Mouse (Mus musculus) activated CD4-positive, CD25-positive, alpha-beta regulatory T cell, adult 9 weeks (primary cell): ENCODE measurements around the gene Stfa1. TPM values are rescaled to one million over a fixed set of nuclear protein-coding genes. Genes with fewer than 3 reads are reported as not detected.

Experiments
- polyA plus RNA-seq: library from polyadenylated mRNA; unstranded; fragments of 100-300 nt; shearing (Covaris generic); gene quantifications from one replicate; pipeline ENCODE4 v1.2.1, GENCODE M21; 2017

Stfa1 gene
- not detected for polyA plus RNA-seq

GRCm38 (mm10) chr16:36276796-36277195 lies at the start of gene Stfa1:
Stfa1 (plus strand) TSS chr16:36276951.

GRCm38 (mm10) chr16:36334232-36334631 lies 57.5 kb downstream of the Stfa1 start, which contains the start of gene BC117090:
BC117090 (minus strand) TSS chr16:36334332.

Other genes starting within 250 kb of the Stfa1 start
- gene Wdr5b, start 235.8 kb upstream of the Stfa1 start, polyA plus RNA-seq, result 5.0 TPM
- 127 TPM for gene Fam162a, start 205.4 kb upstream of the Stfa1 start, polyA plus RNA-seq
- gene Ccdc58, start 205.3 kb upstream of the Stfa1 start, polyA plus RNA-seq, result 43.7 TPM
- gene Csta1, start 145.7 kb upstream of the Stfa1 start, polyA plus RNA-seq, result not detected
- not detected for gene Stfa2l1, start 120.1 kb upstream of the Stfa1 start, polyA plus RNA-seq
- not detected for gene Gm5483, start 92.7 kb upstream of the Stfa1 start, polyA plus RNA-seq
- not detected for gene Gm5416, start 66.5 kb upstream of the Stfa1 start, polyA plus RNA-seq
- gene 2010005H15Rik, start 55.5 kb upstream of the Stfa1 start, polyA plus RNA-seq, result 0.89 TPM
- gene BC117090, start 57.4 kb downstream of the Stfa1 start, polyA plus RNA-seq, result not detected
- not detected for gene BC100530, start 90.8 kb downstream of the Stfa1 start, polyA plus RNA-seq
- not detected for gene Stfa2, start 131.5 kb downstream of the Stfa1 start, polyA plus RNA-seq
- not detected for gene Stfa3, start 178.4 kb downstream of the Stfa1 start, polyA plus RNA-seq